ENCODE assay signal across 17 mouse cellular contexts in the genomic region with DNA sequence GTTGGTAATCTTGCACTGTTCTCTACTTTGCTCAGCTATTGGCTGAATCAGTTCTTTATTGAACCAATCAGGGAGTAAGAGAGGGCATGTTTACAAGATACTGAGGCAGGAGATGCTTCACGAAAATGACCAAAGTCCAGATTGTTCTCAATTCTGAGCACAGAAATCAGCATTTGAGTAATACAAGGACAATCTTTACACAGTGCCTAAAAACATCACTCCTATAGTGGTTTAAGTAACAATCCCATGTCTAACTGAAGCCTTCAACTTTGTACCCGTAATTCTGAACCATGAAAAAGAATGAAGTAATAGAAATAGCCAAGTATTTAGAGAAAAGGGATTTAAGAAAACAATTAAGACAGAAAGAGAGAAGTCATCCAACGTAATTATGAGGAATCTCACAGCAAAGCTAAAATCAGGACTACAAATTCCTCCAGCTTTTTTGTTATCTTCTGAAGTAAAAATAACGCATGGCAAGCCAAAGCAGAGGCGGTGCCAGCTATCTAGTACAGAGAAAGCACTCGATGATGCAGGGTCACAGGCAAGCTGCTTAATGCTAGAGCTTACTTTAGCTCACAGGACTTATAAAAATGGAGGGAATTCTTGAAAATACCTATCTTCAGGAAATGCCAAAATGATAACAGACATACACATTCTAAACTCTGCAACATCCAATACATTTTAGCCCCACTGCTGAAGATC. TPM values are rescaled to one million over a fixed set of nuclear protein-coding genes. Genes with fewer than 3 reads are reported as not detected.
DNase-seq lines count a peak whose midpoint lies in the region; ATAC-seq and TF ChIP-seq lines count a peak whose summit lies in the region.
"Had no signal": no experiment of that assay in that cellular context is flagged by ENCODE, and none has a peak within 500 bp of the region (broad histone marks: within the 10 kb centered on the region; RNA-seq: fewer than 3 reads in every experiment).

No protein-coding gene starts in this region.

- DNase-seq in heart, adult 11 months = peak; percentile 90
- DNase-seq in liver, adult 2 months (ENCODE audit: extremely low read depth, low read depth, low spot score) = peak; percentile 90
- peak; percentile 58 to 66 for DNase-seq in heart, postnatal 10 days
- no peak for DNase-seq in midbrain, embryonic 14.5 days
- DNase-seq: adrenal gland, postnatal 14 days; gastrocnemius, postnatal 10 days; kidney, adult 11 months had no signal

- peaks cover 9% of the 10 kb centered on the region; the same call in 1 of the 2 replicates for H3K4me1 ChIP-seq in heart, embryonic 11.5 days (ENCODE audit: control insufficient read depth, insufficient read depth, low read length)
- peaks cover 28% of the 10 kb centered on the region for H3K4me1 ChIP-seq in liver, adult 2 months (ENCODE audit: control insufficient read depth, insufficient read depth, low read length)
- H3K4me1 ChIP-seq in liver, embryonic 12.5 days = peaks cover 21% of the 10 kb centered on the region
- H3K4me1 ChIP-seq in heart, embryonic 13.5 days = peaks cover 48% of the 10 kb centered on the region
- H3K4me1 ChIP-seq in midbrain, embryonic 14.5 days (ENCODE audit: control insufficient read depth, insufficient read depth, low read length) = no peaks in the 10 kb centered on the region
- H3K4me1 ChIP-seq: embryonic facial prominence, embryonic 13.5 days; forebrain, embryonic 12.5 days had no signal

- TF ChIP-seq POLR2A in liver, adult 2 months (IDR thresholded peaks at IDR 0.05; ENCODE audit: extremely low read depth, insufficient read depth, low read length) = no peak

- H3K27ac ChIP-seq in heart, embryonic 11.5 days (ENCODE audit: low read depth, low read length) = no peak overlapping the region
- H3K27ac ChIP-seq in liver, adult 2 months (replicated peaks; ENCODE audit: insufficient read depth, low read depth, low read length) = peak overlapping the region; percentile 89
- no peak overlapping the region for H3K27ac ChIP-seq in liver, embryonic 12.5 days
- peak overlapping the region; percentile 68 for H3K27ac ChIP-seq in heart, embryonic 13.5 days (replicated peaks)
- no peak overlapping the region for H3K27ac ChIP-seq in midbrain, embryonic 14.5 days (replicated peaks; ENCODE audit: low read depth, low read length)
- H3K27ac ChIP-seq: embryonic facial prominence, embryonic 13.5 days; forebrain, embryonic 12.5 days; hindbrain, postnatal 0 days had no signal

- no peaks in the 10 kb centered on the region for H3K9me3 ChIP-seq in heart, embryonic 11.5 days (replicated peaks; ENCODE audit: control insufficient read depth, low read length)
- no peaks in the 10 kb centered on the region for H3K9me3 ChIP-seq in liver, embryonic 12.5 days (replicated peaks)
- H3K9me3 ChIP-seq in heart, embryonic 13.5 days = no peaks in the 10 kb centered on the region
- no peaks in the 10 kb centered on the region for H3K9me3 ChIP-seq in midbrain, embryonic 14.5 days (ENCODE audit: control insufficient read depth, low read length)
- H3K9me3 ChIP-seq: embryonic facial prominence, embryonic 13.5 days; forebrain, embryonic 12.5 days had no signal

- no peak for ATAC-seq in heart, embryonic 11.5 days (replicated peaks; ENCODE audit: insufficient number of reproducible peaks, low FRiP score, low TSS enrichment)
- no peak for ATAC-seq in liver, embryonic 12.5 days
- ATAC-seq in heart, embryonic 13.5 days (ENCODE audit: extremely low read depth, insufficient number of reproducible peaks, low FRiP score, low TSS enrichment) = no peak
- no peak for ATAC-seq in midbrain, embryonic 14.5 days (ENCODE audit: low FRiP score, low TSS enrichment)
- no peak for ATAC-seq in megakaryocyte, adult 5-6 weeks (ENCODE audit: poor library complexity, severe bottlenecking)
- ATAC-seq: activated CD4-positive, CD25-positive, alpha-beta regulatory T cell, adult 4 months; forebrain, embryonic 16.5 days; hindbrain, postnatal 0 days; Patski had no signal

- intact Hi-C loops in heart, postnatal 10 days (cut with DNase I) = no loop called here

- 0 out of 2 replicates have a peak, but pooled peaks cover 4% of the 10 kb centered on the region for H3K36me3 ChIP-seq in heart, embryonic 11.5 days (ENCODE audit: control insufficient read depth, insufficient read depth, low read length)
- H3K36me3 ChIP-seq in liver, adult 2 months (ENCODE audit: control insufficient read depth, insufficient read depth, low read length) = peaks cover 13% of the 10 kb centered on the region
- peaks cover 78% of the 10 kb centered on the region for H3K36me3 ChIP-seq in liver, embryonic 12.5 days
- peaks cover 45% of the 10 kb centered on the region for H3K36me3 ChIP-seq in heart, embryonic 13.5 days
- peaks cover 43% of the 10 kb centered on the region for H3K36me3 ChIP-seq in midbrain, embryonic 14.5 days (ENCODE audit: control insufficient read depth, insufficient read depth, low read length)

- H3K9ac ChIP-seq in heart, embryonic 11.5 days (ENCODE audit: low read depth, low read length) = no peak overlapping the region
- H3K9ac ChIP-seq in liver, adult 2 months (ENCODE audit: low read depth, low read length) = no peak overlapping the region
- H3K9ac ChIP-seq in liver, embryonic 12.5 days = no peak overlapping the region
- no peak overlapping the region for H3K9ac ChIP-seq in heart, embryonic 13.5 days
- H3K9ac ChIP-seq in midbrain, embryonic 14.5 days (replicated peaks; ENCODE audit: low read length) = no peak overlapping the region
- H3K9ac ChIP-seq: embryonic facial prominence, embryonic 13.5 days; forebrain, embryonic 12.5 days had no signal

- 54% methylated on average over 6 of the region's 6 CpGs for WGBS in heart, embryonic 11.5 days (ENCODE audit: insufficient replicate concordance)
- WGBS in liver, adult 2 months = 43% methylated on average over 6 of the region's 6 CpGs
- 78% methylated on average over 6 of the region's 6 CpGs for WGBS in liver, embryonic 12.5 days (ENCODE audit: insufficient replicate concordance)
- WGBS in heart, embryonic 13.5 days = 50% methylated on average over 6 of the region's 6 CpGs
- 95% methylated on average over 6 of the region's 6 CpGs for WGBS in midbrain, embryonic 14.5 days

- no peak overlapping the region for H3K4me2 ChIP-seq in heart, embryonic 11.5 days
- no peak overlapping the region for H3K4me2 ChIP-seq in liver, embryonic 12.5 days
- H3K4me2 ChIP-seq in heart, embryonic 13.5 days = 0 out of 2 replicates have a peak overlapping the region, but pooled peaks have one; percentile 7
- no peak overlapping the region for H3K4me2 ChIP-seq in midbrain, embryonic 14.5 days (ENCODE audit: low read length)
- H3K4me2 ChIP-seq: embryonic facial prominence, embryonic 13.5 days; forebrain, embryonic 12.5 days had no signal

- no peaks in the 10 kb centered on the region; the same call in 1 of the 2 replicates for H3K79me2 ChIP-seq in liver, adult 2 months (ENCODE audit: control insufficient read depth, insufficient read depth, low read length)

- no peak overlapping the region for H3K4me3 ChIP-seq in heart, embryonic 11.5 days (ENCODE audit: low read depth, low read length)
- no peak overlapping the region for H3K4me3 ChIP-seq in liver, adult 2 months (ENCODE audit: insufficient read depth, low read depth, low read length)
- no peak overlapping the region for H3K4me3 ChIP-seq in liver, embryonic 12.5 days
- H3K4me3 ChIP-seq in heart, embryonic 13.5 days = no peak overlapping the region
- no peak overlapping the region for H3K4me3 ChIP-seq in midbrain, embryonic 14.5 days (replicated peaks; ENCODE audit: low read depth, low read length)
- H3K4me3 ChIP-seq: embryonic facial prominence, embryonic 13.5 days; forebrain, embryonic 12.5 days had no signal

- no peaks in the 10 kb centered on the region for H3K27me3 ChIP-seq in heart, embryonic 11.5 days (ENCODE audit: control insufficient read depth, insufficient read depth, low read length)
- no peaks in the 10 kb centered on the region for H3K27me3 ChIP-seq in liver, adult 2 months (ENCODE audit: control insufficient read depth, insufficient read depth, low read length)
- no peaks in the 10 kb centered on the region for H3K27me3 ChIP-seq in liver, embryonic 12.5 days (replicated peaks)
- H3K27me3 ChIP-seq in heart, embryonic 13.5 days (replicated peaks) = no peaks in the 10 kb centered on the region
- H3K27me3 ChIP-seq in midbrain, embryonic 14.5 days (ENCODE audit: control insufficient read depth, insufficient read depth, low read length) = no peaks in the 10 kb centered on the region
- H3K27me3 ChIP-seq: embryonic facial prominence, embryonic 13.5 days; forebrain, embryonic 12.5 days; Patski had no signal

- no peak for TF ChIP-seq CTCF in liver, adult 2 months (IDR thresholded peaks at IDR 0.05; ENCODE audit: low read depth, low read length)

RNA-seq across cellular contexts. Expression of gene Fcf1, which starts 22.0 kb away (rescaled TPM):
- 92.3 and 102 TPM in 2 replicates for polyA plus RNA-seq in heart, embryonic 11.5 days (2014; fragmentation: Nextera tagmentation; extraction: Ambion mirVana)
- total RNA-seq in liver, adult 2 months (2014; rRNA removed) = 47.5 and 59.7 TPM in 2 replicates
- polyA plus RNA-seq in liver, adult 2 months (2012; rRNA removed) = 21.7 and 23.2 TPM in 2 replicates
- 136 and 138 TPM in 2 replicates for polyA plus RNA-seq in liver, embryonic 12.5 days (2016; fragmentation: Nextera tagmentation; extraction: Ambion mirVana)
- 82.5 and 91.4 TPM in 2 replicates for polyA plus RNA-seq in heart, embryonic 13.5 days (2015; fragmentation: Nextera tagmentation; extraction: Ambion mirVana)
- total RNA-seq in heart, postnatal 10 days (2021) = 10 to 100 TPM; 45.0 to 45.3 TPM
- polyA plus RNA-seq in midbrain, embryonic 14.5 days (2014; fragmentation: Nextera tagmentation; extraction: Ambion mirVana) = 95.9 and 105 TPM in 2 replicates
- 98.7 and 109 TPM in 2 replicates for total RNA-seq in megakaryocyte, adult 5-6 weeks (2015)
- total RNA-seq in megakaryocyte, adult 5-6 weeks (2017) = 88.8 and 107 TPM in 2 replicates

RNA-seq across cellular contexts. Expression of gene Arel1, which starts 22.0 kb away (rescaled TPM):
- polyA plus RNA-seq in heart, embryonic 11.5 days (2014; fragmentation: Nextera tagmentation; extraction: Ambion mirVana) = 13.1 and 16.1 TPM in 2 replicates
- total RNA-seq in liver, adult 2 months (2014; rRNA removed) = 22.2 and 22.4 TPM in 2 replicates
- 17.6 and 21.0 TPM in 2 replicates for polyA plus RNA-seq in liver, adult 2 months (2012; rRNA removed)
- 19.1 and 20.2 TPM in 2 replicates for polyA plus RNA-seq in liver, embryonic 12.5 days (2016; fragmentation: Nextera tagmentation; extraction: Ambion mirVana)
- 9.3 and 10.1 TPM in 2 replicates for polyA plus RNA-seq in heart, embryonic 13.5 days (2015; fragmentation: Nextera tagmentation; extraction: Ambion mirVana)
- total RNA-seq in heart, postnatal 10 days (2021) = 10 to 100 TPM; 38.1 to 48.5 TPM
- polyA plus RNA-seq in midbrain, embryonic 14.5 days (2014; fragmentation: Nextera tagmentation; extraction: Ambion mirVana) = 33.2 and 40.5 TPM in 2 replicates
- 22.0 and 24.6 TPM in 2 replicates for total RNA-seq in megakaryocyte, adult 5-6 weeks (2015)
- 34.3 and 34.4 TPM in 2 replicates for total RNA-seq in megakaryocyte, adult 5-6 weeks (2017)

RNA-seq across cellular contexts. Expression of gene Ylpm1, which starts 47.4 kb away (rescaled TPM):
- 28.5 and 30.4 TPM in 2 replicates for polyA plus RNA-seq in heart, embryonic 11.5 days (2014; fragmentation: Nextera tagmentation; extraction: Ambion mirVana)
- 16.9 TPM in 2 replicates for total RNA-seq in liver, adult 2 months (2014; rRNA removed)
- polyA plus RNA-seq in liver, adult 2 months (2012; rRNA removed) = 4.7 and 5.2 TPM in 2 replicates
- polyA plus RNA-seq in liver, embryonic 12.5 days (2016; fragmentation: Nextera tagmentation; extraction: Ambion mirVana) = 12.4 and 13.7 TPM in 2 replicates
- 17.1 and 18.3 TPM in 2 replicates for polyA plus RNA-seq in heart, embryonic 13.5 days (2015; fragmentation: Nextera tagmentation; extraction: Ambion mirVana)
- total RNA-seq in heart, postnatal 10 days (2021) = 10 to 100 TPM; 33.6 to 36.3 TPM
- polyA plus RNA-seq in midbrain, embryonic 14.5 days (2014; fragmentation: Nextera tagmentation; extraction: Ambion mirVana) = 47.4 and 50.2 TPM in 2 replicates
- 40.5 and 44.3 TPM in 2 replicates for total RNA-seq in megakaryocyte, adult 5-6 weeks (2015)
- total RNA-seq in megakaryocyte, adult 5-6 weeks (2017) = 31.0 and 35.2 TPM in 2 replicates

Comparison
In these comparisons a context has a peak if more than half of its experiments do, and no peak if none do; other contexts are left out.
1. H3K27ac ChIP-seq: peak in liver, adult 2 months (single experiment) and heart, embryonic 13.5 days (single experiment); none in heart, embryonic 11.5 days (single experiment), liver, embryonic 12.5 days (single experiment) and midbrain, embryonic 14.5 days (single experiment).